Mouse (Mus musculus) forebrain, embryonic 11.5 days (tissue): ENCODE results near the gene Bcl7c. TPM values are rescaled to one million over a fixed set of nuclear protein-coding genes. Genes with fewer than 3 reads are reported as not detected.
A peak's percentile ranks its signal among the peaks of the same experiment; 100 is the strongest.

Experiments used
- ATAC-seq: fragments of 200-750 bp; cut with Nextera tagmentation; replicated peaks from 2 replicates; pipeline ENCODE4 v1.8.0; 2017; ENCODE audit warnings: moderate TSS enrichment; ENCODE audit not compliant: low FRiP score
- DNase-seq: peaks from one replicate; pipeline ENCODE4 v3.0.0-alpha.2; 2017; ENCODE audit warnings: low spot score
- H3K27ac ChIP-seq: fragments of 300-500 bp; sonication (generic); 2 replicates; pipeline ENCODE4 v1.5.1; 2014; ENCODE audit warnings: low read depth, low read length
- H3K27me3 ChIP-seq: fragments of 300-500 bp; sonication (generic); 2 replicates; pipeline ENCODE4 v1.6.1; 2014; ENCODE audit warnings: mild to moderate bottlenecking, low read length, mixed read lengths; ENCODE audit not compliant: control insufficient read depth, insufficient read depth
- H3K36me3 ChIP-seq: fragments of 300-500 bp; sonication (generic); 2 replicates; pipeline ENCODE4 v1.6.1; 2014; ENCODE audit warnings: mild to moderate bottlenecking, low read length, moderate library complexity, mixed read lengths; ENCODE audit not compliant: control insufficient read depth, insufficient read depth
- H3K4me1 ChIP-seq: fragments of 300-500 bp; sonication (generic); replicated peaks from 2 replicates; pipeline ENCODE4 v1.6.1; 2014; ENCODE audit warnings: low read length, mixed read lengths; ENCODE audit not compliant: control insufficient read depth, insufficient read depth
- H3K4me2 ChIP-seq: fragments of 300-500 bp; sonication (generic); 2 replicates; pipeline ENCODE4 v1.6.1; 2014; ENCODE audit warnings: low read depth, mild to moderate bottlenecking, low read length, moderate library complexity, mixed read lengths; ENCODE audit not compliant: severe bottlenecking
- H3K4me3 ChIP-seq: fragments of 300-500 bp; sonication (generic); 2 replicates; pipeline ENCODE4 v1.5.1; 2014; ENCODE audit warnings: low read depth, low read length
- H3K9ac ChIP-seq: fragments of 300-500 bp; sonication (generic); 2 replicates; pipeline ENCODE4 v1.6.1; 2014; ENCODE audit warnings: low read length
- H3K9me3 ChIP-seq: fragments of 300-500 bp; sonication (generic); 2 replicates; pipeline ENCODE4 v1.6.1; 2016; ENCODE audit warnings: low read length, mixed read lengths; ENCODE audit not compliant: control insufficient read depth
- WGBS: fragments of 180-500 bp; shearing (Covaris S2); extraction: QIAGEN DNeasy Blood & Tissue Kit; methylation state at CpG from one replicate; pipeline ENCODE4 v1.1.7; 2014; 5-methylcytosine and 5-hydroxymethylcytosine counted together
- polyA plus RNA-seq: library from polyadenylated mRNA; unstranded; fragments of >200 nt; fragmentation: Nextera tagmentation; extraction: Ambion mirVana; gene quantifications from 2 replicates; pipeline ENCODE4 v1.2.1, GENCODE M21; 2014

The Bcl7c gene
- polyA plus RNA-seq, 1 experiment from 2014 or later: 59.5 TPM

GRCm38 (mm10) chr7:127680541-127680940 lies 28.2 kb downstream of the Bcl7c start:
- Histone ChIP-seq H3K9ac (no peak overlapping the region), H3K9me3 (no peaks in the 10 kb centered on the region), H3K4me2 (no peak overlapping the region), H3K36me3 (no peaks in the 10 kb centered on the region), H3K27me3 (no peaks in the 10 kb centered on the region), H3K4me1 (no peaks in the 10 kb centered on the region), H3K27ac (no peak overlapping the region), H3K4me3 (no peak overlapping the region)
- ATAC-seq (no peak), DNase-seq (no peak)
- 91% methylated on average over 13 of the region's 13 CpGs for WGBS

- Histone ChIP-seq H3K4me3 (no peak overlapping the region), H3K36me3 (no peaks in the 10 kb centered on the region), H3K4me1 (no peaks in the 10 kb centered on the region), H3K4me2 (no peak overlapping the region), H3K27ac (no peak overlapping the region), H3K9me3 (no peaks in the 10 kb centered on the region), H3K27me3 (no peaks in the 10 kb centered on the region), H3K9ac (no peak overlapping the region)
- DNase-seq (no peak), ATAC-seq (no peak)
- 58% methylated on average over 2 of the region's 2 CpGs for WGBS
Observed at GRCm38 (mm10) chr7:127678811-127679210, 29.9 kb downstream of the Bcl7c start.

- no peaks in the 10 kb centered on the region for H3K27me3 ChIP-seq
- no peak for DNase-seq
- 91% methylated on average over 4 of the region's 4 CpGs for WGBS
Observed at GRCm38 (mm10) chr7:127677609-127678008, 31.1 kb downstream of the Bcl7c start.

GRCm38 (mm10) chr7:127677077-127677476 lies 31.7 kb downstream of the Bcl7c start:
- H3K4me3 ChIP-seq: no peak overlapping the region
- no peaks in the 10 kb centered on the region for H3K36me3 ChIP-seq
- H3K27ac ChIP-seq: no peak overlapping the region
- H3K27me3 ChIP-seq: no peaks in the 10 kb centered on the region
- H3K9me3 ChIP-seq: no peaks in the 10 kb centered on the region
- H3K9ac ChIP-seq: no peak overlapping the region
- no peaks in the 10 kb centered on the region for H3K4me1 ChIP-seq
- 69% methylated on average over 6 of the region's 6 CpGs for WGBS
- ATAC-seq (no peak), DNase-seq (peak; percentile 79)
- no peak overlapping the region for H3K4me2 ChIP-seq

More at GRCm38 (mm10) chr7:127677609-127678008, 31.1 kb downstream of the Bcl7c start:
- H3K36me3 ChIP-seq: no peaks in the 10 kb centered on the region
- H3K4me2 ChIP-seq: no peak overlapping the region
- ATAC-seq: no peak
- no peaks in the 10 kb centered on the region for H3K4me1 ChIP-seq
- H3K4me3 ChIP-seq: no peak overlapping the region
- no peaks in the 10 kb centered on the region for H3K9me3 ChIP-seq
- no peak overlapping the region for H3K9ac ChIP-seq
- H3K27ac ChIP-seq: no peak overlapping the region

- WGBS: 89% methylated on average over 9 of the region's 9 CpGs
- Histone ChIP-seq H3K9ac (no peak overlapping the region), H3K4me2 (no peak overlapping the region), H3K27me3 (no peaks in the 10 kb centered on the region), H3K36me3 (no peaks in the 10 kb centered on the region), H3K4me3 (no peak overlapping the region), H3K4me1 (no peaks in the 10 kb centered on the region), H3K27ac (no peak overlapping the region), H3K9me3 (no peaks in the 10 kb centered on the region)
- DNase-seq (no peak), ATAC-seq (no peak)
Observed at GRCm38 (mm10) chr7:127675391-127675811, 33.3 kb downstream of the Bcl7c start.

- no peak overlapping the region for H3K9ac ChIP-seq
- ATAC-seq: peak; percentile 58; the same call in 1 of the 2 replicates
- DNase-seq: peak; percentile 90
- no peak overlapping the region for H3K4me3 ChIP-seq
- no peak overlapping the region for H3K4me2 ChIP-seq
- no peak overlapping the region for H3K27ac ChIP-seq
- no peaks in the 10 kb centered on the region for H3K27me3 ChIP-seq
- H3K4me1 ChIP-seq: no peaks in the 10 kb centered on the region
- H3K9me3 ChIP-seq: no peaks in the 10 kb centered on the region
- 1% methylated on average over 5 of the region's 5 CpGs for WGBS
- H3K36me3 ChIP-seq: no peaks in the 10 kb centered on the region
Observed at GRCm38 (mm10) chr7:127674977-127675376, 33.8 kb downstream of the Bcl7c start.

GRCm38 (mm10) chr7:127672776-127673175 lies 36.0 kb downstream of the Bcl7c start:
- H3K4me2 ChIP-seq: no peak overlapping the region
- H3K9me3 ChIP-seq: no peaks in the 10 kb centered on the region
- H3K4me1 ChIP-seq: no peaks in the 10 kb centered on the region
- DNase-seq (no peak), ATAC-seq (no peak)
- H3K27ac ChIP-seq: no peak overlapping the region
- H3K27me3 ChIP-seq: no peaks in the 10 kb centered on the region
- 86% methylated on average over 4 of the region's 4 CpGs for WGBS
- H3K9ac ChIP-seq: no peak overlapping the region
- no peak overlapping the region for H3K4me3 ChIP-seq
- H3K36me3 ChIP-seq: no peaks in the 10 kb centered on the region

- Histone ChIP-seq H3K4me3 (no peak overlapping the region), H3K4me1 (no peaks in the 10 kb centered on the region), H3K27me3 (no peaks in the 10 kb centered on the region), H3K9ac (no peak overlapping the region), H3K4me2 (no peak overlapping the region), H3K9me3 (no peaks in the 10 kb centered on the region), H3K36me3 (no peaks in the 10 kb centered on the region), H3K27ac (no peak overlapping the region)
- DNase-seq: no peak
- WGBS: 84% methylated on average over 11 of the region's 11 CpGs
- no peak for ATAC-seq
Observed at GRCm38 (mm10) chr7:127671880-127672774, 36.6 kb downstream of the Bcl7c start.

GRCm38 (mm10) chr7:127667171-127667570 lies 41.6 kb downstream of the Bcl7c start:
- no peak overlapping the region for H3K4me2 ChIP-seq
- ATAC-seq (no peak), DNase-seq (no peak)
- no peak overlapping the region for H3K27ac ChIP-seq
- H3K36me3 ChIP-seq: no peaks in the 10 kb centered on the region
- H3K4me3 ChIP-seq: no peak overlapping the region
- H3K27me3 ChIP-seq: no peaks in the 10 kb centered on the region
- 81% methylated on average over 8 of the region's 8 CpGs for WGBS
- no peaks in the 10 kb centered on the region for H3K4me1 ChIP-seq
- no peaks in the 10 kb centered on the region for H3K9me3 ChIP-seq
- H3K9ac ChIP-seq: no peak overlapping the region
